Mouse (Mus musculus): ENCODE measurements around the gene Psap.

The Psap gene

GRCm38 (mm10) chr10:60346701-60347405 lies 69.4 kb downstream of the Psap start, which contains the start of gene Vsir:
Gene Vsir (plus strand): TSS chr10:60346851.
- in situ Hi-C loops (cut with MboI, MseI), result loop anchor here (5.0 kb wide), 1 partner anchor 35 kb away; no protein-coding TSS in a partner anchor

GRCm38 (mm10) chr10:60347768-60348610 lies 70.6 kb downstream of the Psap start:
- in situ Hi-C loops (cut with MboI, MseI), result loop anchor here (5.0 kb wide), 1 partner anchor 34 kb away; no protein-coding TSS in a partner anchor

GRCm38 (mm10) chr10:60349056-60349455 lies 71.6 kb downstream of the Psap start:
- in situ Hi-C loops (cut with MboI, MseI), result loop anchor here (5.0 kb wide), 1 partner anchor 33 kb away; no protein-coding TSS in a partner anchor

- in situ Hi-C loops (cut with MboI, MseI), result loop anchor here (5.0 kb wide), 1 partner anchor 33 kb away; no protein-coding TSS in a partner anchor
Measured at GRCm38 (mm10) chr10:60349644-60350043, 72.2 kb downstream of the Psap start.

GRCm38 (mm10) chr10:60350077-60350804 lies 72.8 kb downstream of the Psap start:
- in situ Hi-C loops (cut with MboI, MseI), result no loop called here

GRCm38 (mm10) chr10:60350805-60351167 lies 73.4 kb downstream of the Psap start:
- in situ Hi-C loops (cut with MboI, MseI), result no loop called here

- in situ Hi-C loops (cut with MboI, MseI), result no loop called here
Measured at GRCm38 (mm10) chr10:60351248-60351647, 73.8 kb downstream of the Psap start.

GRCm38 (mm10) chr10:60351761-60352455 lies 74.5 kb downstream of the Psap start:
- in situ Hi-C loops (cut with MboI, MseI), result no loop called here

Data from regulatory T cell (primary cell).